Mouse (Mus musculus) urinary bladder, postnatal 14 days (tissue): ENCODE data around the gene C2cd2l.
"Not testable (repeated sequence)": the region's sequence is repeated elsewhere in the genome, so short reads cannot be mapped to it uniquely, and the experiment has no call there.

ENCODE experiments used
- DNase-seq: peaks from one replicate; pipeline ENCODE4 v3.0.0; 2021; ENCODE audit warnings: low spot score

C2cd2l gene

GRCm38 (mm10) chr9:44336093-44336406 lies 16.0 kb upstream of the C2cd2l start:
- no peak for DNase-seq

DNA sequence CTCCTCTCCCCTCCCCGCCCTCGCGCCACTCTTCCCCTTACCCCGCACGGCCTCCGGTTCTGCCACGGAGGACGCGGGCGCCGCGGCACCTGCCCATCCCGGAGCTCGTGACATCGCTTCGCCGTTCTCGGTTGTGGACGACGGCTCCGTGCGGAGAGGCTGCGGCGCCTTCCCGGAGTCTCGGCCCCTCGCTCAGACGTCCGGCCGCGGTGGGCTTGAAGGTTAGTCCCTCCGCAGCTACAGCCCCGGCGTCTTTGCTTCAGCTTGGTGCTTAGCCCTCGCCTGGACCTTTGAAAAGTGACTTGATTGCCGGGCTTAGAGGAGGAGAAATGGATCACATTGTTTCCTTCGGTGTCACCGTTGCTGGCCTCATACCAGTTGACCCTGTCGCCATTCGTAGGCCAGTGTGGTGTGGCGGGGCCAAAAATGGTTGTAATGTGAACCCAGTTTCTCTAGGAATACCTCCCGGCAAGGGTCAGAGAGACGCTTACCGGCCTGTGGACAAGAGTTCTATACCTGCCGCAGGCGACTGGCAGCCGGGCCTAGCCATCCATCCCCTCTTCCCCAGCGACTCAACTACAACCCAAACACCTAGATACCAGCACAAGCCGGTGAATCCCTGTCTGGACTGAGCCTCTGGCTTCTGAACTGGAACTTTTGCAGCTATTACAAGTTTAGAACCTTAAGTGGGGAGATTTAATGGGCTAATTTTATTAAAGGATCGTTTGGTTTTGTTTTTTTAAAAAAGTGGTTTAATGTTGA lies 15.4 kb upstream of the C2cd2l start:
- DNase-seq: peak; percentile 17

GRCm38 (mm10) chr9:44334396-44335330 lies 14.6 kb upstream of the C2cd2l start, which contains the start of gene H2afx:
Gene H2afx (plus strand): TSS chr9:44334694.
- DNase-seq: peak; percentile 99

GRCm38 (mm10) chr9:44332918-44333638 lies 13.0 kb upstream of the C2cd2l start:
- no peak for DNase-seq

GRCm38 (mm10) chr9:44330736-44331135 lies 10.7 kb upstream of the C2cd2l start:
- no peak for DNase-seq

GRCm38 (mm10) chr9:44327926-44328325 lies 7.8 kb upstream of the C2cd2l start:
- no peak for DNase-seq

- DNase-seq: peak; percentile 57
Measured at GRCm38 (mm10) chr9:44327064-44327711, 7.1 kb upstream of the C2cd2l start.

DNA sequence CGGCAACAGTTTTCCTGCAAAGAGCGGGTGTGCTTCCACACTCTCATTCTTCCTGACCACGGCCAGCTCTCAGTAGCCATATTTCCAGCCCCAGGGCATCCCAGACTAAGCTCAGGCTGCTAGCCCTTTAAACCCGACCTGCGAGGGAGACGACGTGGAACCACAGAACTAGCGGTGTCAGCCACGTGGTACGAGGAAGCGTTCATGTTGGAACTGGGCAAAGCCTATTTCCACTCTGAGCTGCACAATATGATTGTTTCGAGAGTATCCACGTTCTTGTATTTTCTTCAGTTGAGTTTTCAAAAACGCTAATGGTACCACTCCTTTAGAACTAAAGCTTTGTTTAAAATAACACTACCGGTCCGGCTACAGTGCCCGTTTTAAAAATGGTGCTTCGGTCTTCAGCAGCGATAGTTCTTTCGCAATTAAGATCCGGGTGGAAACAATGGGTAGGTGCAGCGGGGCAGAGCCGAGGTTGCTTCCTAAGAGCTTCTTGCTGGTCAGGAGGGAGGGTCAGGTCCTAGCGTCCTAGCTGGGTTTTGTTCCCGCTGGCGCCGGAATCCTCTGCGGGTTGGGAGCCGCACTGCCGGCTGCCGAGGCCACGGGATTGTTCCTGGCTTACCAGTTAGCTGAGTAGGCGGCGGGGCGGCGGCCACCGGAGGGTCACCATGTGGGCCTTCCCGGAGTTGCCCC lies 6.4 kb upstream of the C2cd2l start:
- DNase-seq: peak; percentile 87

GRCm38 (mm10) chr9:44325768-44326370 lies 5.8 kb upstream of the C2cd2l start, which contains the start of gene Dpagt1:
Gene Dpagt1 (plus strand): TSS chr9:44326019.
- no peak for DNase-seq

DNA sequence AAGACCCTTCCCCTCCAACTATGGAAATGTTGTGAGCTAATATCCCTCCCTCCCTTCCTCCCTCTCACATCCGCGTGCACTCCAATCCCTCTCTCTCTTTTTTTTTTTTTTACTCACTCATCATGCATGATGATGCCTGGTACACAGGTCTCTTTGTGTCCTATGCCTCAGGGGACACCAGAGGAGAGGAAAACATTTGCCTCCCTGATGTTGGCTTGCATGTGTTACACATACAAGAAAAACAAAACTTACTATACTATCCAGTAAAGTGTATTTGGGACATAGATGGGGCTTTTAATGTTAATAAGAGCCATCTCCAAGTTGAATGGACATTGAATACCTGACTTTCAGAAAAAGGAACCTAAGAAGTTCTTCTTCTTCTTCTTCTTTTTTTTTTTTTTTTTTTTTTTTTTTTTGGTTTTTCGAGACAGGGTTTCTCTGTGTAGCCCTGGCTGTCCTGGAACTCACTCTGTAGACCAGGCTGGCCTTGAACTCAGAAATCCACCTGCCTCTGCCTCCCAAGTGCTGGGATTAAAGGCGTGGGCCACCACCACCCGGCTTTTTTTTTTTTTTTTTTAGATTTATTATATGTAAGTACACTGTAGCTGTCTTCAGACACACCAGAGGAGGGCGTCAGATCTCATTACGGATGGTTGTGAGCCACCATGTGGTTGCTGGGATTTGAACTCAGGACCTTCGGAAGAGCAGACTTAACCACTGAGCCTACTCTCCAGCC lies 5.1 kb upstream of the C2cd2l start:
- not testable (repeated sequence) for DNase-seq

DNA sequence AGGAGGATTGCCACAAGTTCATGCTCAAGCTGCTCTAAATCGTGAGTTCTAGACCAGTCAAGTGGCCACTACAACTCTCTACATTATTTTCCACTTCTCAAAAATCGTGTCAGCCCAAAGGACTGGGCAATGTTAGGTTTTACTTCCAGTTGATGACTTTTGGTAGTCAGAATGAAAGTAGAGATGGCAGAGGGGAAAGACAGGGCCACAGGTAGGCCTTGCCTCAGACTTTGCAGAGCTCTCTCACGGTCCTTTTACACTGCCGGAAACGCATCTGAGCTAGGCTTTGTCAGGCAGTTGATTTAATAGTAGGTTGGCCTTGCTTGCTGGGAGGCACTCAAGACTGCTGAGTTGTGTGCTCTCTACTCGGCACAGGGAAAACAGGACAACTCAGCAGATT lies 4.1 kb upstream of the C2cd2l start:
- no peak for DNase-seq

DNA sequence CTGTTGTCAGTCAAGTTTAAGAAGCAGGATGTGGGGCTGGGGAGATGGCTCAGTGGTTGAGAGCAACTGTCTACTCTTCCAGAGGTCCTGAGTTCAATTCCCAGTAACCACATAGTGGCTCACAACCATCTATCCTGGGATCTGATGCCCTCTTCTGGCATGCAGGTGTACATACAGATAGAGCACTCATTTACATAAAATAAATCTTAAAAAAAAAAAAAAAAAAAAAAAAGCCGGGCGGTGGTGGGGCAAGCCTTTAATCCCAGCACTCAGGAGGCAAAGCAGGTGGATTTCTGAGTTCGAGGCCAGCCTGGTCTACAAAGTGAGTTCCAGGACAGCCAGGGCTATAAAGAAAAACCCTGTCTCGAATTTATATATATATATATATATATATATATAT lies 3.6 kb upstream of the C2cd2l start:
- not testable (repeated sequence) for DNase-seq

- DNase-seq: no peak
Measured at GRCm38 (mm10) chr9:44320799-44321133, 681 bp upstream of the C2cd2l start.

GRCm38 (mm10) chr9:44319105-44319886 lies 789 bp downstream of the C2cd2l start:
- peak; percentile 16 for DNase-seq

GRCm38 (mm10) chr9:44318826-44319095 lies 1.3 kb downstream of the C2cd2l start:
- DNase-seq: no peak

DNA sequence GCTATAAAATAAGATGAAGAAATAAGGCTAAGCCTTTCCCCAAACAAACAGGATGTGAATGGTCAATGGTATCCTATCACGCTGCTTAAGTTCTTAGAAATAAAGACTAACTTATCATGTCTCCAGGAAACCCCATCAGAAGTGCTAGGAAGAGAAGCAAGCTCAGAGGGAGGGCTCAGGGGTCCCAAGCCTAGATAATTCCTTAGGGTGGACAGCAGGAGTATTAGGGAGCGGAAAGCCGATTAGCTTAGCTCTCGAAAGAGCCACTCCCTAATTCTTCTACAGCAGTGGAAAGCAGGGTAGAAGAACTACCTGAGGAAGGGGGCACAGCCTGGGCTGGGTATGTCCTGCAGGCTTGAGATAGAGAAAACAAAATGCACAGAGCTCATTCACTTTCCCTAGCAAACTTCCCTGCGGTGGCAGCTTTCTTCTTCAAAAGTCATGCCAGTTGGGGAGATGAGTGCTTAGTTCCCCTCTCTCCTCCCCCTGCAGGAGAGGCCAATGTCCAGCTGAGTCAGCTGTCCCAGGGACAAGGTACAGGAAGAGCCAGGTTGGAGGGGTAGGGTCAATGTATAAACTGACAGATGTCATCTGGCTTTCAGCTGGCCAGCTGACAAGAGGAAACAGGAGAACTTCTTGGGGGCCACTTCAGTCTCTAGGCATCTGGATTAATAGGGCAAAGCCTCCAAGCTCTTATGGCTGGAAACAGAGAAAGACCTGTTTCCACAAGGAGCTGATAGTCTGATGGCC lies 1.8 kb downstream of the C2cd2l start:
- no peak for DNase-seq

GRCm38 (mm10) chr9:44317452-44317851 lies 2.6 kb downstream of the C2cd2l start:
- no peak for DNase-seq

DNA sequence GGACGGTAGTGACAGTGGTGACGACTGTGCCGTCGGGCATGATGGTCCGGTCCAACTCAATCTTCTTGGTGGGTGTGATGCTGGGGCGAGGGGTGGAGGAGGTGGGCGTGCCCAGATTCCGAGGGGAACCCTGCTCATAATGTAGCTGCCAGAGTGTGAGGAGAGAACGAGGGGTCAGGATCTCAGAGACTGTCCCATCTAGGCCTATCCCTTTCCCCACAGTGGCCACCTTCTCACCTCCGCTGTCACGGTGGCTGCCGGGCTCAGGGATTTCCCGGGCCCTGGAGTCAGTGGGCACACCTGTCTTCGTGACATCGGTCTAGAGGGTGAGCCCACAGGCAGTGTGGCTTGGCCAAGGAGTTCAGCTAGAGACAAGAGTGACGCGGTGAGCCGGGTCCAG lies 5.2 kb downstream of the C2cd2l start:
- no peak for DNase-seq

DNA sequence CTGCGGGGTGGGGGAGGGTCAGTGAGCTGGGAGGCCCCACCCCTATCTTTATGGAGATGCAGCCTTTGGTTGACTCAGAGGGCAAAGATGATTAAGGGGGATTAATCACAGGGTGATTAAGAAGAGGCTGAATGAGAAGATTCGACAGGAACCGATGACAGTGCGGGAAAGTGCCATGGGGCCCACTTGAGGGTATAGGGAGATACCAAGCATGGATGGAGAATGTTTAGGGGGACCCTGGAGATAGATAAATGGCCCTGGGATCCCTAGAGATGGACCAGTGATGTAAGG lies 5.9 kb downstream of the C2cd2l start:
- no peak for DNase-seq
